Mouse (Mus musculus) cerebellum, adult 9-11 months (tissue): ENCODE measurements around the gene Fcgbp.
"Not testable (repeated sequence)": the region's sequence is repeated elsewhere in the genome, so short reads cannot be mapped to it uniquely, and the experiment has no call there.

Source experiments
- DNase-seq: peaks from one replicate; pipeline ENCODE4 v3.0.0; 2022

The Fcgbp gene

DNA sequence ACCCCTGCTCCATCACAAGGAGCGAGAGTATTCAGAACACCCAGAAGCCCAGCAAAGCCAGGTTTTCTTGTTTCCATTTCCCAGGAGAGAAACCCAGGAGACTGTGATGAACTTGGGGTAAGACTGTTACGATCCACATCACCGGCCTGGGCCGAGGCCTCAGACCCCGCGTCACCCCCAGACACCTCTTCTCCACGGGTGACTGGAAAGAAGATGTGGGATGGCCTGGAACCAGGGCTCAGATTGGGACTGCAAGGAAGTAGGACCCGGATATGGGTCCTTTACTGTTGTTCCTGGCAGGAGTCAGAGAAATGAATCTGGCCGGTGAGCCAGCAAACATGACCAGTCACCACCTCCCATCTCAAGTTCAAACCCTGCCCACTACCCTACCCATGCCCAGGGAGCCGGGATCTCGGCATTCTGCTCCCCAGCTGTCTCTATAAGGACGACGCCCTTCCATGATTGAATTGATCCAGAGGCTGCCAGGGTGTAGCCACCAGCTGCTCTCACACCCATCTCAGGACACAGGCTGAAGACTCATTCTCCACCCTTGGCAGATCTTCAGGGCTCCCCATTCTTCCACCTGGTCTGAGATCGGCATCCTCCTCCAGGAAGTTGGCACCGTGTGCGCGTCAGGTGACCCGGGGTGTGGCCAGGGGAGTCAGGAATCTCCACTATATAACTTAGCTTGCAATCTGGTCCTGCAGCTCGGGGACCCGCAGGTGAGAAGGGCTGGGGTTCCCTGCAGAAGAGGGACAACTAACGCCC, at the start of gene Fcgbp:
TSS of gene Fcgbp (plus strand) at position 706 of the 768 bp plus-strand sequence.
- DNase-seq: no peak

GRCm38 (mm10) chr7:28044524-28044923, 26.5 kb upstream of the Fcgbp start:
- no peak for DNase-seq

DNA sequence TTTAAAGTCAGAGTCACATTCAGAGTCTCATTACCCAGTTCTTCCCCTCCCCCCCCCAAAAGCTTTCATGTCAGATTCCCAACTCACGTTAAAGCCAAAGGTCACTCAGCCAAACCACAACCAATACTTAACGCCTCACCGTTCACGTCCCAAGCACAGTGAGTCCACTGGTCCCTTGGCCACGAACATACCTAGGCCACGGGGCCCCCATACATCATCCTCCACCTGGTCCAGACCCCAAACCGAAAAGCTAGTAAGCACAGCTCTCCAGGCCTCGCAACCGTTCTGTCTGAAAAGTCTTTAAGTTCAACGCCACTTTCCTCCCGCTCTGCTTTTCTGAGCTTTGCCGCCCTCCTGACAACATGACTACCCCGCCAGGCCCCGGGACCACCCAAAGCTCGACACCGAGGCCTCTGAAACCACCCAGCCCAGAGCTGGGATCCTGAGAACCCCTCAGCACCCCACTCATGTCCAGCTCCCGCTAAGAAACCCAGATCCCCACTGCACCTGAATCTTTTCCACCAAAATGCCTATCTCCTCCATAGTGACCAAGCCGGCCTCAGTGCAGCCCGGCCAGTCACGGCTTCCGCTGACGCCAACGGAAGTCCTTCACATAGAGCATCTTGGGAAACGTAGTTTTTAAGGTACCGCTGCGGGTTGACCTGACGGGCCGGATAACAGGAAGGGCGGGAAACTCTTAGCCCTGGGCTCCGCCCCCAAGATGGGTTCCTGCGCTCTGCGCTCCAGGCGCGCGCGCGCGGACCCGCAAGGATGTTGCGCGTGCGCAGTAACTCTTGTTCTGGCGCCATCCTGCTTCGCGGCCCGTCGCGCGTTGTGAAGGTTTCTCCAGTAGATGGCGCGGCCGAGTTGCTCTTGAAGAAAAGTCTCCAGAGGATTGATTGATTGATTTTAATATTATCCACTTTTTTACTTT, 21.3 kb upstream of the Fcgbp start, which contains the start of gene Psmc4:
TSS of gene Psmc4 (minus strand) at position 626 of the 934 bp plus-strand sequence.
- peak; percentile 99 for DNase-seq

- DNase-seq: peak; percentile 54
These were observed 20.5 kb upstream of the Fcgbp start for GRCm38 (mm10) chr7:28050584-28050983.

DNA sequence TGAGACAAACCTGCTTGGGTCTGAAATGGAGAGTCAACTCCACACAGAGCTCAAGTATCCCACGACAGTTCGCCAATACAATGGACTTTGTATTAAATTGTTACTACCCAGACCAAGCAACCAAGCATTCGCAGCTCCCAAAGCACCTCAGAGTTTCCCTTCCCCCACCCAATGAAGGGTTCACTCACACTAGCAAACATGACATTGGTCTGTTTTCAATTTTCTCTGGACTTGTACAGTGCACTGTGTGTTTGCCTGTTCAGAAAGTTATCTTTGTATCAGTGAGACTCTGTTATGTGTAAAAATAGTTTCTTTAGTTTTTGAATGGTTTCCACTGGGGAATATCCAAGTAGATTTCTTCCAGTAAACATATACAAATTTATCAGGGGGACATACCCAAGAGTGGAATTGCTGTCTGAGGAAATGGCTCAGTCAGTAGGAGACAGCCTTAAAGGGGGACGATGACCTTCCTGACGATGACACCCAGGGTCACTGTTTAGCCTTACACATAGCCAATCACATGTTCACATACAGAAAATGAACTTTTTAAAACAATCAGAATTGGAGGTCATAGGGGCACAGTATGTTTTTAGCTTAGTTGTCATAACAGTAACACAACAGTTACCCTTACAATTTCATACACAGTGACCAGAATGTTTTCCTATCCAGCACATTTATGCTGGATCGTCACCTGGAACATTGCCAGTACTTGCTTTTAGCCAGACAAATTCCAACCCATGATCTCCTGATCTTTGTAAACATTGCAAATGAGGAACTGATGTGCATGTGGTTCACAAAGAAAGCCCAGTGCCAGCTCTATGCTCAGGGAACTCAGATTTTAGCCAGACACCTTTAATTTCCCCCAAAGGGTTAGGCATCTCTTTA, 17.7 kb upstream of the Fcgbp start:
- no peak for DNase-seq

GRCm38 (mm10) chr7:28059972-28060371, 11.1 kb upstream of the Fcgbp start:
- no peak for DNase-seq

DNA sequence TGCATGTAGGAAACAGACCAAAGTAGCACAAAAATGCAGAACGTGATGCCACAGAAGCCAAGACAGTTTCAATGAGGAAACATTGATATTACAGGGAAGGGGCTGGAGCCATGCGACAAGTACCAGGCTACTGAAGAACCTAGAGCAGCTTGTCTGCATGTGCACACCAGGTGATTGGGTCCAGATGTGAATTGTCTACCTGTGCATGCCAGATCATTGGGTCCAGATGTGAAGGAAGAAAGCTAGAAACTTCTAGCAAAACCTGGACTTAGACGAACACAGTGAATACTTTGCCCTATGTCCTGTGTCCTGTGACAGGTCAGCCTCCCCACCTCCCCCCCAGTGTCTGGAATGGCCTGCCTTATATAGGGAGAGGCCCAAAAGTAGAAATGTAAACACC, 2.4 kb upstream of the Fcgbp start:
- DNase-seq: no peak

DNA sequence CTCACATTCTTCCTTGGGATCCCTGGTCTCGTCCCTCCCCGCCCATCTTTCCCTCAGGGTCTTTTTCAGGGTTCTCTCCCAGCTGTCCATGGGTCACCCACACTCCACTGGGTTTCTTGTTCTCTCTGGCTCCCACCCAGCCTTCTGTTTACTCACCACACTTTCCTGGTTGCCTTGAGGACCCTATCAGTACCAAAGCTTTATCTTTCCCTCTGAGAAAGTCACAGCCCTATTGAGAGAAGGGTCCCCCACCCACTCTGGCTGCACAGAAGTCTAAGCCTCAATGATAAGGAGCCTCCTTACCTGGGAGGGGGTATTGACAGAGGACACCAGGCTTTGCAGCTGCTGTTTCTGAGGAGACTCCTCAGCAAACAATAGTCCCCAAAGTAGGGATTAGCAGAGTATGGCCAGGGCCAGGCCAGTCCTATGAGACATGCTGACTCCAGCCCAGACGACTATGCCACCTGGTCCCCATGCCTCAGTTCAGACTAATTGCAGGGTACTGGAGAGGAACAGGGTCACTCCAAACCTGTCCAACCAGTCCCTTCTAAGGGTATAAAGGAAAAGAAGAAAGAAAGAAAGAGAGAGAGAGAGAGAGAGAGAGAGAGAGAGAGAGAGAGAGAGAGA, 1.4 kb upstream of the Fcgbp start:
- DNase-seq: no peak

DNA sequence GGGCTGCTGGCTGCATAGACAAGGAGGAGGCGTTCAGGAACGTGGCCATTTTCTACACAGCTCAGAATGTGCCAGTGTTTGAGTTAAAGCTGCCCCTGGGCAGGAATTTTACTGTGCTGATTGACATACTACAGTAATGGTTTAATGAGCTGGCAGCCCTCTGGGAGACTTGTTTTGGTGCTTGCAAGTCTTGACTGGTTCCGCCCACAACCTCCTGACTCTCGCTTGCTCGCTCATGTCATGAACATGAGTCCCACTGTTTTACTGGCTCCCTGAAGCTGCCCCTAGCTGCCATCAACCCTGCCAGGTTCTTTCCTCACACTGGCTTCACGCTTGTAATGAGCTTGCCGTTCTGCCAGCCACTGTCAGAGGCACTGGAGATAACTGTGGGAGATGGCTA, 13.2 kb downstream of the Fcgbp start:
- no peak for DNase-seq

- no peak for DNase-seq
These were observed 15.2 kb downstream of the Fcgbp start for GRCm38 (mm10) chr7:28086236-28086635.

DNA sequence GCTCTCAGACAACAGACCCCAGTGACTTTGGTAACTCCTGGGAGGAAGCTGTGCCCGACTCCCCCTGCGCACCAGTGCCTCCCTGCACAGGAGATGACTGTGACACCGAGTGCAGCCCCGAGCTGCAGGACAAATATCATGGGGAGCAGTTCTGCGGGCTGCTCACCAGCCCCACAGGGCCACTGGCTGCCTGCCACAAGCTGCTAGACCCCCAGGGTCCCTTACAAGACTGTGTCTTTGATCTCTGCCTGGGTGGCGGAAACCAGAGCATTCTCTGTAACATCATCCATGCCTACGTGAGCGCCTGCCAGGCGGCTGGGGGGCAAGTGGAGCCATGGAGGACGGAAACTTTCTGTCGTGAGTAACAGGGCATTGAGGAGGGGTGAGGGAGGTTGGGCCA, 22.5 kb downstream of the Fcgbp start:
- DNase-seq: no peak

- no peak for DNase-seq
These were observed 28.1 kb downstream of the Fcgbp start for GRCm38 (mm10) chr7:28099101-28099500.

- no peak for DNase-seq
These were observed 29.9 kb downstream of the Fcgbp start for GRCm38 (mm10) chr7:28100596-28101590.

DNA sequence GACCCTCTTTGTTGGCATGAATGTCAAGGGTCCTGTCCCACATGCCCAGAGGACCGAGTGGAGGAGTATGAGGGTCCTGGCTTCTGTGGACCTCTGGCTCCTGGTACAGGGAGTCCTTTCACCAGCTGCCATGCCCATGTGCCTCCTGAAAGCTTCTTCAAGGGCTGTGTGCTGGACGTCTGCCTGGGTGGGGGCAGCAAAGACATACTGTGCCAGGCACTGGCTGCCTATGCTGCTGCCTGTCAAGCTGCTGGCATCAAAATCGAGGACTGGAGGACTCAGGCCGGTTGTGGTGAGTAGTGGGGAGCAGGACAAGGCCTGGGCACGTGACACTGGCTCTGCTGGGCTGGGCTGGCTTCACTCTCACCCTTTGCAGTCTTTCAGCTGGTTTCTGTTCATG, 31.9 kb downstream of the Fcgbp start:
- not testable (repeated sequence) for DNase-seq

DNA sequence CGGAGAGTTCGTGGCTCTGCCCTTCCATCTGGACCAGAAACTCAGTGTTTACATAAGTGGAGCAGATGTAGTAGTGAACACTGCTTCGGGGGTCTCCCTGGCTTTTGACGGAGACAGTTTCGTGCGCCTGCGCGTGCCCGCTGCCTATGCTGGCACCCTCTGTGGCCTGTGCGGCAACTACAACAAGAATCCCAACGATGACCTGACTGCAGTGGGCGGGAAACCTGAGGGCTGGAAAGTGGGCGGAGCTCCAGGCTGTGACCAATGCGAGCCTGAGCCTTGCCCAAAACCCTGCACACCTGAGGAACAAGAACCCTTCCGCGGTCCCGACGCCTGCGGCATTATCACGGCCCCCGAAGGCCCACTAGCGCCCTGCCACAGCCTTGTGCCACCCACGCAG, 33.6 kb downstream of the Fcgbp start:
- peak; percentile 7 for DNase-seq

DNA sequence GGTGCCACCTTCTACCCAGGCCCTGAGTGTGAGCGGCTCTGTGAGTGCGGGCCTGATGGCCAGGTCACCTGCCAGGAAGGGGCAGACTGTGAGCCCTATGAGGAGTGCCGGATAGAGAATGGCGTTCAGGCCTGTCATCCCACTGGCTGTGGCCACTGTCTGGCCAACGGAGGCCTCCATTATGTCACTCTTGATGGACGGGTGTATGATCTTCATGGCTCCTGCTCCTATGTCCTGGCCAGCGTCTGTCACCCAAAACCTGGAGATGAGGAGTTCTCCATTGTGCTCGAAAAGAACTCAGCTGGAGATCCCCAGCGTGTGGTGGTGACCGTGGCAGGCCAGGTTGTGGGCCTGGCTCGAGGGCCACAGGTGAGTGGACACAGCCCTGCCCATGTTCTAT, 35.2 kb downstream of the Fcgbp start:
- DNase-seq: no peak

DNA sequence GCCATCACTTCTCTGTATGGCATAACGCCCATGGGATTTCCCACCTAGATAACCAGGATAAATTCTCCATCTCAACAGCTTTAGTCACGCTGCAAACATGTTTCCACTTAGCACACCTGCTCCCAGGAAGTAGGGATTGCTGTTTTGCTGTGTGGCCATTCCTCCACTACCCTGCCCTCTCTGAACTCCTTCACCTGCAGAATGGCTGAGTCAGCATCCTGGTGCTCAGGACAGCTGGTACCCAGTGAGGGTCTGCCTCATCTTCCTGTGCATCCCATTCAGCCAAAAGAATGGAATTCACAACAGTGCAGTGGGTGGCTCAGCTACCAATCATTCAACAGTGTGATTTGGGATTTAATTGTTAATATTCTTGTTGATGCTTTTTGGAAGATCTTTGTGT, 43.6 kb downstream of the Fcgbp start:
- DNase-seq: no peak

GRCm38 (mm10) chr7:28129166-28129565, 58.1 kb downstream of the Fcgbp start, which contains the start of gene 9530053A07Rik:
Gene 9530053A07Rik (plus strand): TSS chr7:28129466.
- DNase-seq: no peak

GRCm38 (mm10) chr7:28137613-28138012, 66.6 kb downstream of the Fcgbp start:
- no peak for DNase-seq

DNA sequence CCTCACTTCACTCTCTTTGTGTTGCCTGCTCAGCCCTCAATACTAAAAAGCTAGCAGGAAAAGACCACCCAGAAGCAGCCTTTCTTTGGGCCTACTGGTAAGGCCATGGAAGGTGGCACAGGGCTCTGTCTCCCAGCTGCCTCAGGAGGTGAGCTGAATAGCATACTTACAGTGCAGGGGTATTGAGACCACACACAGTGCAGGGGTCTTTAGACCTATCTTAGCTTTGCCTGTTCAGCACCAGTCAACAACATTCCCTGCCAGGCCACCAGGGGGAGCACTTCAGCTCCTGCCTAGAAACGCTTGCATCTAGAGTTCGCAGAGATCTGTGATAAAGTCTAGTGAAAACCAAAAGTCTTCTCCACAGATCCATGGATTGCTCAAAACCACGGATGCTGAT, 77.2 kb downstream of the Fcgbp start:
- DNase-seq: peak; percentile 38

- no peak for DNase-seq
These were observed 78.8 kb downstream of the Fcgbp start for GRCm38 (mm10) chr7:28149841-28150240.
